Mouse (Mus musculus) left cerebral cortex, adult 18-20 months (tissue): ENCODE data around the gene Gm6993. TPM values are rescaled to one million over a fixed set of nuclear protein-coding genes. Genes with fewer than 3 reads are reported as not detected.

Experiments
- DNase-seq, 2 experiments: peaks; one replicate each; pipeline ENCODE4 v3.0.0; 2021 to 2022; ENCODE audit warnings: low spot score in 2 of 2, mixed read lengths in 1 of 2
- total RNA-seq, 2 experiments: library from RNA; stranded (reverse); gene quantifications; 2 replicates each; pipeline ENCODE4 v1.2.3; 2021

Gm6993 gene
- total RNA-seq, 2 experiments from 2014 or later: not detected

GRCm38 (mm10) chr12:31270776-31271175, 30.2 kb downstream of the Gm6993 start:
- DNase-seq: no peak

- DNase-seq: no peak
Measured at GRCm38 (mm10) chr12:31271361-31272011, 30.9 kb downstream of the Gm6993 start.

GRCm38 (mm10) chr12:31272012-31272735, 31.6 kb downstream of the Gm6993 start:
- no peak for DNase-seq

- DNase-seq: no peak
Measured at GRCm38 (mm10) chr12:31272846-31273245, 32.3 kb downstream of the Gm6993 start.

DNA sequence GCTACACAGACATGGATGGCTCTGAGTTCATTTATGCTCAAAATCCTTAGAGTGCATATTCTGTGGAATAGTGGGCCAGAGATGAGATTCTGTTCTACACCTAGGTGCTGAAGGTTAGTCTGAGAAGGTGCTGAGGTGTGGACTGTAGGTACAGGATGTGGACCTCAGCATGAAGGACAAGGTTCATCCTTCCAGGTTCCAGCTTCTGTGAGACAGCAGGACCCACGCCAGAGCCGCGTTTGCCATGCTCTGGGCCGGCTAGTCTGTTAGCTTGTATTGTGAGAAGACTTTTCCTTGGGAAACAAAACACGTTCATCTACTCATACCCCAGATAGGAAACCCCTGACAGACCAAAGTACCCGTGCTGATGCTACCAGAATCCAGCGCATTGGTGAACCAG, 33.1 kb downstream of the Gm6993 start:
- DNase-seq: no peak

GRCm38 (mm10) chr12:31275411-31275810, 34.8 kb downstream of the Gm6993 start:
- no peak for DNase-seq

- DNase-seq: no peak
Measured at GRCm38 (mm10) chr12:31278270-31278669, 37.7 kb downstream of the Gm6993 start.

- no peak for DNase-seq
Measured at GRCm38 (mm10) chr12:31280318-31280717, 39.7 kb downstream of the Gm6993 start.

DNA sequence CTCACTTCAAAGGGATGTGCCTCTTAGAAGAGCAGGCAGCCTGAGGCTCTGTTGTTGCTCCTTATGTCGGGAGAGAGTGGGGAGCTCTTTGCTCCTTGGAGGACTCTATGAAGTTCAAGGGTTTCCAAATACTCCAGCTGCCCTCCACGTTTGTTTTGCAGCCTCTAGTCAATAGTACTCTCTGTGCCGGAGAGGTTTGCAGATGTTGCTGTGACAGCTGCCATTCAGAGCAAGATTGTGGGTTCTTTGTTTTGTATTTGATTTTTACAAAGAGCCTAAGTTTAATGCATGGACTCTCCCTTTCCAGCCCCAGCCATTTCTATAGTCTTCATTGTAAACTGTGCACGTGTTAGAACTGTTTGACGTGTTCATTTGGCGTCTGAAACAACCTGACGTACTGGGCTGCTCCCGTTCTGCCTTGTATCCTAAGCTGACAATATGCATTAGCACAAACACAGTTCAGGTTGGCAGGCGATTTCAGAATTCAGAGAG, 40.6 kb downstream of the Gm6993 start:
- no peak for DNase-seq

DNA sequence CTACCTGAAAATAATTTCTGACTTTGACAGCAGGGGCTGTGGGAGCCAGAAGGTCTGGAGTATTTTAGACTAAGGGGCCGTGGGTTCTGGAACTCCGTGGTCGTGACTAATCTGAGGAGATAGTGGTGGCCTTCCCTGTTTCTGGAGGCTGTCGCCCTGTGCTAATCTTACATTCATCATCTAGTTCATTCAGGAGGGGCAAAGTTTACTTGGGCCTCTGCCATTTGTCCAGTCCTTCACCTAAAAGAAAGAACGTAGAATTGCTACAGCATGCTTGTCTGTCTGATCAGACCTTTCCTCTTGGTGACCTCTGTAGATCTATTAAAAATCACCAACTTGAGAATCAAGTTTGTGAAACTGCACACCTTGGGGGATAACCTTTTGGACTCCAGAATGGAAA, 41.7 kb downstream of the Gm6993 start:
- no peak for DNase-seq

- no peak for DNase-seq
Measured at GRCm38 (mm10) chr12:31283131-31283530, 42.6 kb downstream of the Gm6993 start.

GRCm38 (mm10) chr12:31283617-31284136, 43.1 kb downstream of the Gm6993 start:
- no peak for DNase-seq

GRCm38 (mm10) chr12:31289046-31289445, 48.5 kb downstream of the Gm6993 start:
- DNase-seq: no peak

Other genes with a start within 250 kb of the Gm6993 start
- gene Fam110c, start 166.9 kb upstream of the Gm6993 start, total RNA-seq: not detected
- gene Lamb1, start 24.5 kb downstream of the Gm6993 start, total RNA-seq: 10 to 100 TPM; 16.4 to 17.3 TPM
- gene Dld, start 110.7 kb downstream of the Gm6993 start, total RNA-seq: 100 to 1,000 TPM; 106 to 108 TPM
- gene Slc26a3, start 150.1 kb downstream of the Gm6993 start, total RNA-seq: under 1 TPM in 1 of 2 experiments, not detected in 1; 0.30 TPM